Mouse (Mus musculus): ENCODE measurements around the gene Lrrk2.

Gene Lrrk2

GRCm38 (mm10) chr15:91672645-91673568, at the start of gene Lrrk2:
TSS of gene Lrrk2 (plus strand) at chr15:91673175.
- DNase-seq (ENCODE audit: low read depth): peak; percentile 51

GRCm38 (mm10) chr15:91624475-91624874, 48.5 kb upstream of the Lrrk2 start:
- no peak for DNase-seq (ENCODE audit: low read depth)

DNA sequence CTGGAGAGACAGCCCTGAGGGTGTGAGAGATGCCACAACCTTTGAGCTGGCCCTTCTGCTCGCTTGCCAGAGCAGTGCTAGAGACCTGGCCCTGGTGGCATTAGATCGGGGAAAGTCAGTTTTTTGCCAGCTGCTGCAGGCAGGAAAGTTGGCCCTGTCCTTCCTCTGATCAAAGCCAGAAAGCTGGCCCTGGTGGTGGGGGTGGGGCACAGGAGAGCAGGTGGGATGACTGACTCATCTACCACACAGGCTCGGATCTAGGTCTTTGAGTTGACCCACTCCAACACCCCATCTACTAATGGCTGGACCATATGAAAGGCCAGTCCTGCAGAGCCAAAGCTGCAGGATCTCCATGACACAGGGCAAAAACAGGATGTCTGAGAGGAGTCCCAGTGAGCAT, 43.8 kb upstream of the Lrrk2 start:
- no peak for DNase-seq (ENCODE audit: low read depth)

DNA sequence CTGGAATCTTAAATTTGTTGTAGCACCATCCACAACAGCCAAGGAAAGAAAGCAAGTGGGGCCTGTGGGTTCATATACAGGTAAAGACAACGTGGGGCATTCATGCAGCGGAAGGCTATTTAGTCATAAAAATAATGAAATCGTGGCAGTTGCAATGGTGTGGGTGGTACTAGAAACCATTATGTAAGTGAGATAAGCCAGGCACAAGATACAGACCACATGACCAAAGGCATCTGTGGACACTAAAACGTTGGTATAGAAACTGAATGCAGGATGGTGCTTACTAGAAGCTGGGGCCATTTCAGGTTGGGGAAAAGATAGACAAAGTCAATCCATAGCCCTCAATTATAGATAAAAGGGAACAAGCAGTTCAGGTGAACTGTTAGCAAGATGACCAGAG, 40.5 kb upstream of the Lrrk2 start:
- no peak for DNase-seq (ENCODE audit: low read depth)

DNA sequence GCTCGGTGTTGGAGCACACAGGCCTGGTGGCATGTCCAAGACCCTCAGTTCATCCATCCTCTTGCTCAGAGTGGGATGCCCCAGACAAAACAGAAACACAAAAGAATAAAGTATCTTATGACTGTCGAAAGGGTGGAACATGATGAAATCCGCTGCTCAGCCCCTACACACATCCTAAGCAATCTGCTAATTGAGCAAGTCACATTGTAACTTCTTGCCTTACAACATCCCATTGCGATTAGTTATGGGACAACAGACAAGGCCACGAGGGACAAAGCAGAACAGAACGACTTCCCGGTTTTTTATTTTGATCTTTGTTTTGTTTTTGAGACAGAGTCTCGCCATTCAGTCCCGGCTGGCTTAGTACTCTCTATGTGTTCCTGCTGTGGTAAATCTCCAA, 39.9 kb upstream of the Lrrk2 start:
- no peak for DNase-seq (ENCODE audit: low read depth)

DNA sequence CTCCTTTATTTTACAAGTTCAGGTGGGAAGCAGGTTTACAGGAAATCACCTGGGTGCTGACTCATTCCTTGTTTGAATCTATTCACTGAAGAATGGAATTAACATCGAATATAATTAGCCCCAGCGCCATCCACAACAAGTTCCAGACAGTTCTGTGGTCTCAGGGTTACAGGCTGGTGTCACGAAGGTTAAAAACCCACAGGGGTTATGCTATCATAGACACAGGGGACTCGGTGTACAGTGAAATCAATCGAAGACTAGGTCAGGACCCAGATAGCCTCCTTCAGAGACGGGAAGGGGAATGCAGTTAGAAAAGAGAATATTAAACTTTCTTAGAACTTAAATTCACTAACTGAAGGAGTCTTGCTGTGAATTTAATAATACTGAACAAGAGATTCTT, 39.2 kb upstream of the Lrrk2 start:
- no peak for DNase-seq (ENCODE audit: low read depth)

- no peak for DNase-seq (ENCODE audit: low read depth)
Measured at GRCm38 (mm10) chr15:91634236-91634635, 38.7 kb upstream of the Lrrk2 start.

- DNase-seq (ENCODE audit: low read depth): no peak
Measured at GRCm38 (mm10) chr15:91641631-91642030, 31.3 kb upstream of the Lrrk2 start.

GRCm38 (mm10) chr15:91642682-91643306, 30.2 kb upstream of the Lrrk2 start:
- DNase-seq (ENCODE audit: low read depth): no peak

GRCm38 (mm10) chr15:91643632-91644348, 29.2 kb upstream of the Lrrk2 start:
- DNase-seq (ENCODE audit: low read depth): no peak

DNA sequence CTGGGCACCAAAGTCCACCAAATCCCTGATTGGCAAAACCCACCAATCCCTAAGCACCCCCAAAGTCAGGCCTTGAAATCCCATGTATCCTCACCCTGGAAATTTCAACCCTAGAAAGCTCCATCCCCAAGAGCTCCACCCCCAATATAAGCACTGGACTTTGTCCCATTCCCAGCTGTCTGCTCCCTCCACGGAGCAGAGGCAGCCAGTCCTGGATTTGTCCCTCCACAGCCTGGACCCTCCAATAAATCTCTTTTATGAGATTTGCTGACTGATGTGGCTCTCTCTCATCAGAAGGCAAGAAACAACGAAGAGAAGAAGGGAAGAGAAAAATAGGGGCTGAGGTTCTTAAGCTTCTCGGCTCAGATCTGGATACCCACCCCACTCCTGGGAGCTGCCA, 22.7 kb upstream of the Lrrk2 start:
- DNase-seq (ENCODE audit: low read depth): no peak

DNA sequence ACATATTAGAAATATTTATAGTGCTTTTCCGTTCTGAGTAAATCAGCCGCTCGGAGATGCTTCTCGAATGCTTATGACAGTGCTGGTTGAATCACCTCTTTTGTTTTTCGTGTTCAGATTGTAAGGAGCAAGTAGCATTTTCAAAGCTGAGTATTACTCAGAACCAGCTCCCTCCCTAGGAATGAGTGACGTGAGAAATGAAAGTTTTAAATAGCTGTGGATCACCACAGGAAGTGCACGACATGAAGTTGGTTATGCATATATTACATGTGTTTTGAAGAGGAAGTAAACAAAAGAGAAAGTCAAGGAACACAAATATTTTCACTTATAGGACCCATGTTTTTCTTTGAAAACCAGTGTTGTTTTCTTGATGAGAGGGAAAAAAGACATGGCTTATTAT, 21.5 kb upstream of the Lrrk2 start:
- DNase-seq (ENCODE audit: low read depth): no peak

DNA sequence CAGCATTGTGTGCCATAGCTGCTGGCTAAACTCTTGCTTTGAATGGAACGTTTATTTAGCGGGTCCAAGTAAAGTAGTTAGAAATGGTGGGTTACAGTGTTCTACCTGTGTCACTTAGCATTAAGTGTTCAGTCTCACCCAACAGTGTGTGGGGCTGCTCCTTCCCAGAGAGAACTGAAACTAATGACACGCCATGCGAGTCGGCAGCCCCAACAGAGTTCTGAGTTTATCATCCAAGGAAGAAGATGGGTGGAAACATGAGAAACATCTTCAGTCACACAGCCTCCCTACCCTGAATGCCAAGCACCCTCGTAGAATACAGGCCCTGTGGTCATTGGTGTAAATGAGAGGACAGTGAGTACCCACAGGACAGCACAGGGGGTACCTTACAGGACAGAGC, 14.7 kb upstream of the Lrrk2 start:
- no peak for DNase-seq (ENCODE audit: low read depth)

GRCm38 (mm10) chr15:91660277-91661078, 12.5 kb upstream of the Lrrk2 start:
- DNase-seq (ENCODE audit: low read depth): no peak

- no peak for DNase-seq (ENCODE audit: low read depth)
Measured at GRCm38 (mm10) chr15:91661079-91661369, 12.0 kb upstream of the Lrrk2 start.

DNA sequence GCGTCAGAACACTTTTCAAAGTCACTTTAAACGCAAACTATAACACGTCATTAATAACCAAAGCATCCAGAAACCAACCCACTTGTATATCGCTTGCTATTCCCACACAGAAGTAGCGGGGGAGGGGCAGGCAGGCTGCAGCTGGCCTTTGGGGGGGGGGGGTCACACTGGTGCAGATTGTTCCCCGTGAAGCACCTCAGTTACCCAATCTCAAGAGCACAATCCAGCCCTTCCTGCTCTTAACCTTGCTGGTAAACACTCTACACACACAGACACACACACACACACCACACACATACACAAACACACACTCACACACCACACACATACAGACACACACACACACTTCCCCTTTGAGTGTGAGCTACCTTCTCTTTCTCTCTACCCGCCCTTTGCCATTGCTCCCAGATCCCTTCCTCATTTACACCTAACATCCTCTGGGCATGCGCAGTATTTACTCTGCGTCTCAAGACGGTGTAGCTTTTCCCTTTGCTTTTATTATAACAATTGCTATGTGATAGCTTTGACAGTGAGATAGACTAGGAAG, 8.3 kb upstream of the Lrrk2 start:
- no peak for DNase-seq (ENCODE audit: low read depth)

- DNase-seq (ENCODE audit: low read depth): no peak
Measured at GRCm38 (mm10) chr15:91665530-91665929, 7.4 kb upstream of the Lrrk2 start.

GRCm38 (mm10) chr15:91671216-91671615, 1.8 kb upstream of the Lrrk2 start:
- DNase-seq (ENCODE audit: low read depth): no peak

DNA sequence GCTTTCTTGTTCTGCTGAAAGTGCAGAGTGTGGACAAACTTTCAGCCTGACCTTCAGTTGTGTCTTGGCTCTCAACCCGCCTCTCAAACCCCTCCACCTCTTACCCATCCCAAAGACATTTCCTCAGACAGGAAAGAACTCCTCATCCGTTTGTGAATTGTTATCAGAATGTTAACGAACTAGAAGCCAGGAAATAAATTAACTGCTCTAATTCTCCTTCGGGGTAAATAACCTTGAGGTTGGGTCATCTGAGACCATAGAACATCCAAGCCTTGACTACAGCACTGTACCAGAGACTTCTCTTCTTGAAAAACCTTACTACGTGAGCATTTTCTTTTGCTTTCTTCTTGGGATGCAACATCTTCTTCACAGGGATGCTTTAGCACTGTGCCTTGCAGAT, 988 bp upstream of the Lrrk2 start:
- no peak for DNase-seq (ENCODE audit: low read depth)

DNA sequence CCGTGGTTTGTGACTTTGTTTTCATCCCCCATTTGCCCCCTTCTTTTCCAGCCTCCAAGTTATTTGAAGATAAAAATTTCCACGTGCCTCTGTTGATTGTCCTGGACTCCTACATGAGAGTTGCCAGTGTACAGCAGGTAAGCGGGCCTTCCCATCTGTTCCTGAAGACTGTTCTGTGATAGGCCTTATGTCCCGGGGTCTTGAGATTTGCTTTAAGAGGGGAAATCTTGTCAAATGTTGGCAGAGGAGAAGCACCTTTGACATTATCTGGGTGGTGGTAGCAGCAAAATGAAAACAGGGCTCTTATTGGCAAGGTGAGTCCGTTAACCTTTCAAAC, 562 bp downstream of the Lrrk2 start:
- DNase-seq (ENCODE audit: low read depth): no peak

DNA sequence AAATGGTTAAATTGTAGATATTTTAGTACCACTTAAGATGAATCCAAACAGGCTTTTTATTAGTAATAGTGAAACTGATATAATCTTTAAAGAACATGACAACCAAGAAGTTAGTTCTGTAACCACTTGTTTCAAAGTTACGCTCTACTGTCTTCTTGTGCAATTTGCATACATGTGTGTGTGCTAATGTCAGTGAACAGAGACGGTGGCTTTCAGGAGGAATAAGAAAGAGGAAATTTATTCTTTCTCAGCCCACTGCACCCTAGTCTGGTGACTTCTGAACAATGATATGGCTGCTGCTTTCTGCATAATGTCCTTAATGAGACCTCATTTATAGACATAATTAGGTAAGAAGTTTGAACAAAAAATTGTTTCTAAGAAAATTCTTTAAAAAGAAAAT, 7.1 kb downstream of the Lrrk2 start:
- DNase-seq (ENCODE audit: low read depth): no peak

GRCm38 (mm10) chr15:91685880-91686563, 13.0 kb downstream of the Lrrk2 start:
- no peak for DNase-seq (ENCODE audit: low read depth)

Data from fibroblast of lung, adult 2 months (primary cell).